Mouse (Mus musculus) bone marrow, adult 2 months (tissue): ENCODE results near the gene Etfrf1.

Experiments
- CTCF ChIP-seq: fragments of 200-500 bp; IDR thresholded peaks from 2 replicates; pipeline ENCODE4 v1.5.1; 2011; ENCODE audit warnings: low read length, control low read depth; ENCODE audit not compliant: control insufficient read depth, insufficient read depth
- POLR2A ChIP-seq: fragments of 200-500 bp; IDR thresholded peaks from 2 replicates; pipeline ENCODE4 v1.6.1; 2011; ENCODE audit warnings: low read depth, mild to moderate bottlenecking, control low read depth, low read length, borderline replicate concordance; ENCODE audit not compliant: control insufficient read depth

GRCm38 (mm10) chr6:145210816-145211338 is at the start of gene Etfrf1, which contains the start of gene Casc1:
- TF ChIP-seq CTCF (peak; percentile 12; the same call in 1 of the 2 replicates), POLR2A (peak; percentile 91)
